In the genomic region with DNA sequence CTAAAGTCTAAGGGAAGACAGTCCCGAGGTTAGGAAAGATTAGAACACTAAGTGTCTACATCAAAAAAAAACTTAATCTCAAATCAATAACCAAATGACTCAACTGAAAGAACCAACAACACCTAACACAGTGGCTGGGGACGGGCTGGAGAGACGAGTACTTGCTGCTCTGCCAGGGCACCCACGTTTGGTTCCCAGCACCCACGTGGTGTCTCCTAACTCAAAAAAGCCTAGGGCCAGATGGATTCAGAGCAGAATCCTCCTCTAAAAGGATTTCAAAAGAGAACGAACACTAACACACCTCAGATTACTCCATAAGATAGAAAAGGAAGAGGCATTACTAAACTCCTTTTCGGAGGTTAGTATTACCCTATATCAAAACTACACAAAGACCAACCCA, we compare ENCODE assay signal across 15 mouse cellular contexts.
"Had no signal": no experiment of that assay in that cellular context is flagged by ENCODE, and none has a peak within 500 bp of the region (broad histone marks: within the 10 kb centered on the region; RNA-seq: fewer than 3 reads in every experiment).

No protein-coding gene starts in this region.

- H3K4me2 ChIP-seq: lung, embryonic 14.5 days; midbrain, embryonic 12.5 days; neural tube, embryonic 12.5 days; stomach, embryonic 15.5 days had no signal

- H3K27ac ChIP-seq: liver, embryonic 14.5 days; midbrain, embryonic 10.5 days; midbrain, embryonic 12.5 days; neural tube, embryonic 12.5 days; stomach, embryonic 15.5 days; stomach, postnatal 0 days had no signal

- H3K9me3 ChIP-seq: midbrain, embryonic 10.5 days; midbrain, embryonic 12.5 days; neural tube, embryonic 12.5 days; stomach, embryonic 15.5 days had no signal

- H3K4me3 ChIP-seq: midbrain, embryonic 10.5 days; midbrain, embryonic 12.5 days; neural tube, embryonic 12.5 days; stomach, embryonic 15.5 days had no signal

- H3K27me3 ChIP-seq: neural tube, embryonic 12.5 days; stomach, embryonic 15.5 days had no signal

- H3K36me3 ChIP-seq: midbrain, embryonic 10.5 days; midbrain, embryonic 12.5 days; neural tube, embryonic 12.5 days; stomach, embryonic 15.5 days had no signal

- H3K9ac ChIP-seq: liver, embryonic 14.5 days; lung, embryonic 14.5 days; midbrain, embryonic 12.5 days; neural tube, embryonic 12.5 days; stomach, embryonic 15.5 days had no signal

- H3K4me1 ChIP-seq: stomach, embryonic 15.5 days had no signal

- DNase-seq: lung, adult 18-20 months; lung, embryonic 14.5 days; lung, postnatal 10 days; lung, postnatal 4 days; midbrain, embryonic 14.5 days; right cerebral cortex, postnatal 25 days; thymus, adult 18-20 months; thymus, postnatal 14 days; thymus, postnatal 36 days had no signal
